Mouse (Mus musculus) stomach, postnatal 0 days (tissue): ENCODE results near the gene Gal.

Experiments
- CTCF ChIP-seq: IDR thresholded peaks from 2 replicates; pipeline ENCODE4 v1.5.1; 2016; ENCODE audit warnings: antibody characterized with exemption, low read depth, mild to moderate bottlenecking, moderate library complexity
- EP300 ChIP-seq: optimal IDR thresholded peaks from 2 replicates; pipeline ENCODE3; 2016; ENCODE audit warnings: antibody characterized with exemption

DNA sequence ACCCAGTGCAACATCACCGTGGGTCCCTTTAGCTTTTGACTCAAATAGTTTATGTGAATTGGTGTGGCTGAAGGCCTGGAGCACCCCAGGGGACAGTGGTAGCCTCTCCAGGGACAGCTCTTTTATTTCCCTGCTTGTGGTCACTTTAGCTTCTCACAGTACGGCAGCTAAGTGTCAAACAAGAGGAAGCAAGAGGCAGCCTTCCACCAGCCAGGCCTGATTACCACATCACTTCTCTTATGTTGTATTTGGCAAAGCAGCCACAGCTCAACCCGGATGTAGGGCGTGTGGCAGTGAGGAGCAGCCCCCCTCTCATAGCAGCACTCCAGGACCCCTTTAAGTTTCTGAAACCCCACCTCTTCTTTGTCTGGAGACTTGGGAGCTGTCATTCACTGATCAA is 8.6 kb upstream of the Gal start:
- TF ChIP-seq CTCF (no peak), EP300 (no peak)
